Mouse (Mus musculus) lung, embryonic 16.5 days (tissue): ENCODE measurements around the gene Ncln. TPM values are rescaled to one million over a fixed set of nuclear protein-coding genes. Genes with fewer than 3 reads are reported as not detected.

ENCODE experiments used
- ATAC-seq: fragments of 200-750 bp; cut with Nextera tagmentation; 2 replicates; pipeline ENCODE4 v1.8.0; 2017; ENCODE audit warnings: low read depth, mild to moderate bottlenecking, moderate library complexity
- H3K27ac ChIP-seq: fragments of 300-500 bp; sonication (generic); 2 replicates; pipeline ENCODE4 v1.5.1; 2014; ENCODE audit warnings: mild to moderate bottlenecking, control low read depth, low read length
- H3K27me3 ChIP-seq: fragments of 300-500 bp; sonication (generic); 2 replicates; pipeline ENCODE4 v1.6.1; 2014; ENCODE audit warnings: low read depth, low read length, mixed read lengths; ENCODE audit not compliant: control insufficient read depth, insufficient read depth
- H3K36me3 ChIP-seq: fragments of 300-500 bp; sonication (generic); 2 replicates; pipeline ENCODE4 v1.6.1; 2014; ENCODE audit warnings: low read length; ENCODE audit not compliant: control insufficient read depth, insufficient read depth
- H3K4me1 ChIP-seq: fragments of 300-500 bp; sonication (generic); replicated peaks from 2 replicates; pipeline ENCODE4 v1.6.1; 2014; ENCODE audit warnings: low read length, mixed read lengths; ENCODE audit not compliant: control insufficient read depth, insufficient read depth
- H3K4me2 ChIP-seq: fragments of 300-500 bp; sonication (generic); 2 replicates; pipeline ENCODE4 v1.6.1; 2014; ENCODE audit warnings: low read depth, low read length, control low read depth
- H3K4me3 ChIP-seq: fragments of 300-500 bp; sonication (generic); 2 replicates; pipeline ENCODE4 v1.5.1; 2014; ENCODE audit warnings: mild to moderate bottlenecking, low read length, control low read depth
- H3K9ac ChIP-seq: fragments of 300-500 bp; sonication (generic); 2 replicates; pipeline ENCODE4 v1.6.1; 2014; ENCODE audit warnings: low read length, control low read depth
- H3K9me3 ChIP-seq: fragments of 300-500 bp; sonication (generic); 2 replicates; pipeline ENCODE4 v1.6.1; 2016; ENCODE audit warnings: low read length; ENCODE audit not compliant: control insufficient read depth
- WGBS: fragments of 180-500 bp; shearing (Covaris S2); extraction: QIAGEN DNeasy Blood & Tissue Kit; methylation state at CpG from one replicate; pipeline ENCODE4 v1.1.7; 2014; 5-methylcytosine and 5-hydroxymethylcytosine counted together
- polyA plus RNA-seq: library from polyadenylated mRNA; unstranded; fragments of >200 nt; fragmentation: Nextera tagmentation; extraction: Ambion mirVana; gene quantifications from 2 replicates; pipeline ENCODE4 v1.2.1, GENCODE M21; 2015

Ncln gene
- polyA plus RNA-seq, 1 experiment from 2014 or later: 82.9 TPM

DNA sequence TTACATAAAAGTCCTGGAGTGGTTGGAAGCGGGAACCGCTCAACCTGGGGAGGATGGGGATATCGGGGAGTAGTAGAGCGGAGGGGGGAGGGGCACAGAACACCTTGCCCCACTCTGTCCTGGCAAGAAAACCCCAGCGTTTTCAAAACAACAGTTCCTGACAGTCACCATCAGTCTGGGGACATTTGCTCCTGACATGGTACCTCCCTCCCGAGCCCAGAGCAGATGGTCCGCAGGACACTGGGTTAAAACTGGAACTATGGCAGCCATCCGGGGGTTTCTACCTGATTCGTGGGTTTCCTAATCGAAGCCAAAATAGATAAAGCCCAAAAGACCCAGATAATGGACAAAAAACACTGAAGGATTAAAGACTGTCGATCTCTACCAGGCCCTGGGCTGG lies 35.2 kb downstream of the Ncln start:
- Histone ChIP-seq H3K4me1 (peaks cover 11% of the 10 kb centered on the region; the same call in 1 of the 2 replicates), H3K27ac (no peak overlapping the region), H3K4me3 (no peak overlapping the region), H3K27me3 (peaks cover 83% of the 10 kb centered on the region), H3K36me3 (no peaks in the 10 kb centered on the region), H3K9me3 (no peaks in the 10 kb centered on the region), H3K9ac (no peak overlapping the region), H3K4me2 (no peak overlapping the region)
- 38% methylated on average over 11 of the region's 11 CpGs for WGBS
- ATAC-seq: no peak

DNA sequence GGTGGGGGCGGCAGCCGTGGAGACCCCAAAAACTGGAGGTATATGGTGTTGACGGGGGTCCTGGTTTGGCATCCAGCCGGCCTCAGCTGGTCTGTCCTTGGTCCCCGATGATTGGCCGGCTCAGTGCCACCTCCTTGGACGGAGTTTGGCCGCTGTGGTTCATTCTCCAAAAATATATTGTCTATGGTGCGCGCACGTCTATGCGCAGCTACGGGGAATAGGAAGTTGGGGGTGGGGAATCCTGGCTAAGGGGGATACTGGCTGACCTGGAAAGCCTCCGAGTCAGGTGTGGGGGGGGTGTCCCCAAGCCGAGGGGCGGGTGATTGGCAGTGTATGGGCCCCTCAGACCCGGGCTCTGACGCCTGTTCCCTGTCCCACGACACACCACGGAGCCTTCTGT lies 35.7 kb downstream of the Ncln start:
- Histone ChIP-seq H3K9me3 (no peaks in the 10 kb centered on the region), H3K4me3 (no peak overlapping the region), H3K9ac (no peak overlapping the region), H3K4me1 (peaks cover 11% of the 10 kb centered on the region; the same call in 1 of the 2 replicates), H3K4me2 (no peak overlapping the region), H3K27ac (no peak overlapping the region), H3K27me3 (peaks cover 88% of the 10 kb centered on the region), H3K36me3 (no peaks in the 10 kb centered on the region)
- WGBS: 19% methylated on average over 20 of the region's 20 CpGs
- no peak for ATAC-seq

DNA sequence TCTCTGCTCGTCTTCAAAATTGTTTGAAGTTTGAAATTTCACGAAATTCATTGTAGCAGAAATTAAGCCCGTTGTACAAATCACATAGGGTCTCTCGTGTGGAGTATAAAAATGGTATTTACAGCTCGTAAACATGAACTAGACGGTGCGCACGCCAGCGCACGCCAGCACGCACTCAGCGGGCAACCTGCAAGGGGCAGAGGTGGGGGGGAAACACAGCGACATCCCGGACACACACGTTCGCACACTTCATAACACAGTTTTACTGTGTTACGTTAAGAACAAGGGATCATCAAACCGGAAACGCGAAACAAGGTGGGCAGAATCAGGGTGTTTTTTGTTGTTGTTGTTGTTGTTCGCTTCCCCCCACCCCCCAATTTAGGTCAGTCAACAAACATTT lies 36.8 kb downstream of the Ncln start:
- Histone ChIP-seq H3K9ac (no peak overlapping the region), H3K27ac (no peak overlapping the region), H3K9me3 (no peaks in the 10 kb centered on the region), H3K36me3 (no peaks in the 10 kb centered on the region), H3K4me3 (no peak overlapping the region), H3K4me2 (no peak overlapping the region), H3K27me3 (peaks cover 89% of the 10 kb centered on the region), H3K4me1 (peaks cover 11% of the 10 kb centered on the region; the same call in 1 of the 2 replicates)
- no peak for ATAC-seq
- 61% methylated on average over 21 of the region's 21 CpGs for WGBS

DNA sequence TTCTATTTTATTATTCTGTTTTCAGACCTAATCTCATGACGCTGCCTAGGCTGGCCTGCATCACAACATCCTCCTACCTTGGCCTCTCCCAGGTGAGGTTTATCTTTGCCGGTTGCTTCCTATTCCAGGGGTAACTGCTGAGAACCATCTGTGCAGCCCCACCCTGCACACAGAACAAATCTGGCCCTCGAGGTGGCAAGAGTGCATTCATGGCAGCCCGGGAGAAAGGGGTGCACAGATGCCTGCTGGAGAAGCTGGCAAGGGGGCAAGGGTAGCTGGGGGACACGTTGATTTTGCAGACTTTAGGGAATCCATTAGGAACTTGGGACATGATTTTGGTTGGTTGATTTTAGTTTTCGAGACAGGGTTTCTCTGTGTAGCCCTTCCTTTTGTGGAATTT lies 37.9 kb downstream of the Ncln start:
- 80% methylated on average over 6 of the region's 6 CpGs for WGBS

DNA sequence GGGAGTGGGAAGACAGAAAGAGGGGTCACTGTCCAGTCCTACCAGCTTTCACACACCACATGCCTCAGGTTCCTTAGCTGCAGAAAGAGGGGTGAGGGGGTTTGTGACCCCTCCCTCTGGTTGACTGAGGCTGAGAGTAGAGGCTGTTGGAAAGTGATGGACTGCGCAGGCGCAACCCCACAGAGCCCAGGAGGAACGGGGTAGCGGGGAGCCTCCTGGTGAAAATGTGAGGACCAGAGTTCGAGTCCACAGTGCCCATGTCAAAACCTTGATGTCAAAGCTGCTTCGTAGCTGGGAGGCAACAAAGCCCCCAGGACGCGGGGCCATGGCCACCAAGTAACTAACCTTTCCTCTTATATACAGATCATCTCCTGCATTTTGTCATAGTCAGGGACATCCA lies 38.6 kb downstream of the Ncln start:
- no peaks in the 10 kb centered on the region for H3K36me3 ChIP-seq
- peaks cover 8% of the 10 kb centered on the region for H3K4me1 ChIP-seq
- H3K9me3 ChIP-seq: no peaks in the 10 kb centered on the region
- ATAC-seq: no peak
- H3K27me3 ChIP-seq: peaks cover 88% of the 10 kb centered on the region
- H3K27ac ChIP-seq: no peak overlapping the region
- H3K4me3 ChIP-seq: no peak overlapping the region
- no peak overlapping the region for H3K9ac ChIP-seq
- 82% methylated on average over 8 of the region's 8 CpGs for WGBS
- no peak overlapping the region for H3K4me2 ChIP-seq

More for the DNA sequence above, 37.9 kb downstream of the Ncln start:
- Histone ChIP-seq H3K36me3 (no peaks in the 10 kb centered on the region), H3K4me1 (peaks cover 8% of the 10 kb centered on the region; the same call in 1 of the 2 replicates), H3K27ac (no peak overlapping the region), H3K9me3 (no peaks in the 10 kb centered on the region), H3K9ac (no peak overlapping the region), H3K4me2 (no peak overlapping the region), H3K4me3 (no peak overlapping the region), H3K27me3 (peaks cover 88% of the 10 kb centered on the region)
- ATAC-seq: no peak

DNA sequence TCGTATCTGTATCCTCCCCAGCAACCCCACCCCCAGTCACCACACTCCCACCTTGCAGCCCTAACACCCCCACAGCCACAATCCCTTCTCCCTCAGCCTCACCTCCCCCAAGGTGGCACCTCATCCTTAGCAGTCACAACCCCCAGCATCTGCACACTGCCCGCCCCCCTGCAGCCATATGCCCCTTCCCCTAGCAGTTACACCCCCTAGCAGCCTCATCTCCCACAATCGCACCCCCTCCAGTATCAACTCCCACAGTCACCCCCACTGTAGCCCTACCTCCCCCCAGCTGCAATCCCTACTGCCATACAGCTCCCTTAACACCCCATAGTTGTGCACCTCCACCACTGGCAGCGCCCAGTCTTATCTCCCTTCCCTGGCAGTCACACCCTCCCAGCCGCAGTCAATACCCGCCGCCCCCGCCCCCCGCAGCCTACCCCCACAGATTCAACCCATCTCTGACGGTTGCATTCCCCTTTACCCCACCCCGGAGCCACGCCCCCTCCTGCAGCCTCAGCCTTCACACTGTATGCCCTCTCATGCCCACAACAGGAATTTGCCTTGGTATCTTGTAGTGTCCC lies 39.1 kb downstream of the Ncln start:
- Histone ChIP-seq H3K36me3 (no peaks in the 10 kb centered on the region), H3K4me1 (peaks cover 7% of the 10 kb centered on the region), H3K9me3 (no peaks in the 10 kb centered on the region), H3K27me3 (peaks cover 88% of the 10 kb centered on the region), H3K27ac (no peak overlapping the region), H3K4me3 (no peak overlapping the region), H3K9ac (no peak overlapping the region), H3K4me2 (no peak overlapping the region)
- 25% methylated on average over 12 of the region's 12 CpGs for WGBS
- ATAC-seq: no peak

DNA sequence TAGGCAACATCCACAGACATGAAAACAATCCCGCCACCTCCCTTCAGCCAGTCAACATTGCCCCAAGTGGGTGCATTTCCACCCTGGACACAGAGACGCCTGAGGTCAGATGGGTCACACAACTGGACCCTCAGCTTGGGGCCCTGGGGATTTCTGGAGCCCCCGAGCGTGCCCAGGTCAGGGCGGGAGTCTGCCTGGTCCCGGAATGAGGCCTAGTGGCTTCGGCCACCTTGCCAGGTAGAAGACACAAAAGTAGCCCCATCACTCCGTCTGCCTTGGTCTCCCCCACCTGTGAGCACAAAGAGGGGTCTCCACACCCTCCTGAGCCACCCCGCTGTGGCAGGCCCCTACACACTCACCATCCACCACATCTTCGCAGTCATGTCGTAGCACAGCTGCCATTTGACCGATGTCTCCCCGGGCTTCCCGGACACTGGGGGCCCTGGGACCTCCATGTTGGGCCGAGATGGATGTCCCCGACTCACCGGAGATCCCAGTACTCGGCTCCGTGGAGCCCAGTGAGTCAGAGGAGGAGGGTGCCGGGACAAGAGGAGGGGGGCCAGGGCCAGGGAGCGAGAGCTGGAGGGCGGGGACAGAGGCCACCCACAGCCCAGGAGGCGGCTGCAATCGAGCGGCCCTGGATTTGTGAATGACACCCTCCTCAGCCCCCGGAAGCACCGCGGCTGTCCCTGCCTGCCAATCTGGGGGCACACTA lies 40.9 kb downstream of the Ncln start, which contains the start of gene Nfic:
Gene Nfic, minus strand, starts transcription at position 455 of the 715 bp plus-strand sequence.
- ATAC-seq: no peak
- Histone ChIP-seq H3K4me2 (no peak within 1 kb of the TSS), H3K4me1 (no peaks in the 10 kb centered on the region; the same call in 1 of the 2 replicates), H3K9me3 (no peaks in the 10 kb centered on the region), H3K4me3 (no peak within 1 kb of the TSS), H3K9ac (no peak within 1 kb of the TSS), H3K27me3 (peaks cover 87% of the 10 kb centered on the region), H3K27ac (no peak within 1 kb of the TSS), H3K36me3 (no peaks in the 10 kb centered on the region)
- 56% methylated on average over 28 of the region's 28 CpGs for WGBS

DNA sequence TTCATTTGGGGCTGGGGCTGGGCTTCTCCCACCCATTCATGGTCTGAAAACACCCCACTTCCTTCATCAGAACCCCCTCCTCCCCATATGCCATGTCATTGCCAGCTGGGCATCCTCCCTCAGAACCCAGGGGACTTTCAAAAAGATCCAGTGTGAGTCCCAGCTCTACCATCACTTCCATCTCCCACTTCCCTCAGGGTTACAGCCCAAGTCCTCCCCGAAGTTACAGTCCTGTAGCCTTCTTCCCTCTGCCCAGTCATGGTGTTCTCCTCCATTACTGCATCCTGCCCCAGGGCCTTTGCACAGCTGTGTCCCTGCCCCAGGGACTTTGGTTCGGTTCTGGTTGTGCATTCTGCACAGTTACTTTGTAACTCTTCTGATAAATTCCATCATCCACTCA lies 42.1 kb downstream of the Ncln start:
- Histone ChIP-seq H3K36me3 (no peaks in the 10 kb centered on the region), H3K4me1 (no peaks in the 10 kb centered on the region; the same call in 1 of the 2 replicates), H3K9ac (no peak overlapping the region), H3K27me3 (peaks cover 77% of the 10 kb centered on the region), H3K9me3 (no peaks in the 10 kb centered on the region), H3K27ac (no peak overlapping the region), H3K4me3 (no peak overlapping the region), H3K4me2 (no peak overlapping the region)
- no peak for ATAC-seq
- 69% methylated on average over 2 of the region's 2 CpGs for WGBS

DNA sequence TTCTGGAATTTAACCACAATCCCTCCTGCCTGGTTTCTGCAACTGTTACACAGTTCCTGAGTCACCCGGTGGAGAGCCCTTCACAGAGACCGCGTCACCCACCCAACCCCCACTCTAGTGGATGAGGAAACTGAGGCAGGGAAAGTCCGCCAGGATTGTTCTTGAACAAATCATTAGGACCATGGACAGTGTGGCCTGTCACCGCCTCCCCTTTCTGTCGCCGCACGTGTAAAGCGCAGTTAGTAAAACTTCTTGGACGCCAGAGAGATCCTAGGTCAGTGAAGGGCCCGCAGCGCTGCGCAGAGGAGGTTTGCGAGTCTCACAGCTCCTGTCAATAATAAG lies 43.3 kb downstream of the Ncln start:
- WGBS: 2% methylated on average over 14 of the region's 14 CpGs
- H3K4me3 ChIP-seq: peak overlapping the region; percentile 2; the same call in 1 of the 2 replicates
- H3K27ac ChIP-seq: no peak overlapping the region

More for the DNA sequence above, 43.3 kb downstream of the Ncln start:
- Histone ChIP-seq H3K4me1 (no peaks in the 10 kb centered on the region; the same call in 1 of the 2 replicates), H3K9me3 (no peaks in the 10 kb centered on the region), H3K4me2 (no peak overlapping the region; the same call in 1 of the 2 replicates), H3K36me3 (no peaks in the 10 kb centered on the region), H3K9ac (no peak overlapping the region), H3K27me3 (peaks cover 70% of the 10 kb centered on the region)
- ATAC-seq: no peak
